Mouse (Mus musculus) stomach, postnatal 0 days (tissue): Measurements from ENCODE around the gene Dnaaf2.
"Not testable (repeated sequence)": the region's sequence is repeated elsewhere in the genome, so short reads cannot be mapped to it uniquely, and the experiment has no call there.

Experiments
- CTCF ChIP-seq: IDR thresholded peaks from 2 replicates; pipeline ENCODE4 v1.5.1; 2016; ENCODE audit warnings: antibody characterized with exemption, low read depth, mild to moderate bottlenecking, moderate library complexity
- EP300 ChIP-seq: optimal IDR thresholded peaks from 2 replicates; pipeline ENCODE3; 2016; ENCODE audit warnings: antibody characterized with exemption

DNA sequence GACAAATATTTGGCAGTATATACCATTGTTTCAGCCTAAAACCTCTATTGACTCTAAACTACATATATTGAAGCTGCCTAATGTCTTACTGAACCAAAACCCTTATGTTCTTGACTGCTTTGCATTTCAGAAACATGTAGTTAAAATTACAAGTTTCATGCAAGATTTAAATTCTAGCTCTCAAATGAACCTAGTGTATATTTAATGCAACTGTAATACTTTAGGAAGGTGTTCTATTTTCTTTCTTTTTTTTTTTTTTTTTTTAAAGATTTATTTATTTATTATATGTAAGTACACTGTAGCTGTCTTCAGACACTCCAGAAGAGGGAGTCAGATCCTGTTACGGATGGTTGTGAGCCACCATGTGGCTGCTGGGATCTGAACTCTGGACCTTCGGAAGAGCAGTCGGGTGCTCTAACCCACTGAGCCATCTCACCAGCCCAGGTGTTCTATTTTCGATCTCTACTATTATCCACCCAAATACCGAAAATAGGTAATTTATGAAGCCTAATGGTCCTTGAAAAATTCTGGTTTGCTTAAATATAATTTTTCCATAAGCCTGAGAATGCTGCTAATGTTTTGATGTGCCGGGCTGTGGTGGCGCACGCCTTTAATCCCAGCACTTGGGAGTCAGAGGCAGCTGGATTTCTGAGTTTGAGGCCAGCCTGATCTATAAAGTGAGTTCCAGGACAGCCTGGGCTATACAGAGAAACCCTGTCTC, 31.2 kb downstream of the Dnaaf2 start:
- TF ChIP-seq EP300, CTCF: not testable (repeated sequence)
